Mouse (Mus musculus) heart, adult 2 months (tissue): ENCODE results near the gene Chl1. TPM values are rescaled to one million over a fixed set of nuclear protein-coding genes. Genes with fewer than 3 reads are reported as not detected.

Experiments used
- DNase-seq, 2 experiments: peaks; one replicate each; pipeline ENCODE4 v3.0.0; 2021
- H3K27ac ChIP-seq: fragments of 200-600 bp; 2 replicates; pipeline ENCODE4 v1.8.1; 2022
- H3K27me3 ChIP-seq: fragments of 200-500 bp; 2 replicates; pipeline ENCODE4 v1.6.1; 2012; ENCODE audit warnings: mild to moderate bottlenecking, low read length, inconsistent platforms, mixed read lengths; ENCODE audit not compliant: control insufficient read depth, insufficient read depth
- H3K36me3 ChIP-seq: fragments of 200-500 bp; 2 replicates; pipeline ENCODE4 v1.6.1; 2012; ENCODE audit warnings: low read length, inconsistent platforms; ENCODE audit not compliant: control insufficient read depth, insufficient read depth
- H3K4me1 ChIP-seq: fragments of 200-500 bp; 2 replicates; pipeline ENCODE4 v1.6.1; 2011; ENCODE audit warnings: low read length; ENCODE audit not compliant: control insufficient read depth, insufficient read depth
- H3K4me3 ChIP-seq: fragments of 200-600 bp; 2 replicates; pipeline ENCODE4 v1.8.1; 2022
- H3K79me2 ChIP-seq: fragments of 200-500 bp; replicated peaks from 2 replicates; pipeline ENCODE4 v1.6.1; 2012; ENCODE audit warnings: mild to moderate bottlenecking, inconsistent platforms, low read length, moderate library complexity, mixed read lengths; ENCODE audit not compliant: control insufficient read depth, insufficient read depth
- H3K9ac ChIP-seq: fragments of 200-500 bp; 2 replicates; pipeline ENCODE4 v1.6.1; 2012; ENCODE audit warnings: low read depth, mild to moderate bottlenecking, control low read depth, inconsistent platforms, low read length, mixed read lengths
- CTCF ChIP-seq: fragments of 200-600 bp; IDR thresholded peaks from 2 replicates; pipeline ENCODE4 v1.8.1; 2022; ENCODE audit warnings: antibody characterized with exemption, mild to moderate bottlenecking, moderate library complexity
- EP300 ChIP-seq: fragments of 200-500 bp; IDR thresholded peaks from 2 replicates; pipeline ENCODE4 v1.6.1; 2011; ENCODE audit warnings: low read depth, low read length, control low read depth; ENCODE audit not compliant: insufficient read depth
- POLR2A ChIP-seq: fragments of 200-500 bp; IDR thresholded peaks from 2 replicates; pipeline ENCODE4 v1.6.1; 2011; ENCODE audit warnings: mild to moderate bottlenecking, low read depth, low read length, control low read depth; ENCODE audit not compliant: insufficient read depth
- WGBS: fragments of 180-500 bp; shearing (Covaris S2); methylation state at CpG from one replicate; pipeline ENCODE4 v1.1.7; 2018; 5-methylcytosine and 5-hydroxymethylcytosine counted together
- intact Hi-C: fragments of 180-260 bp; cut with DNase I; formaldehyde crosslinking; loops from one replicate; pipeline ENCODE4 v1.15.1; 2025
- polyA plus RNA-seq: library from polyadenylated mRNA; depleted of rRNA; stranded (reverse); fragments of >200 nt; gene quantifications from 2 replicates; pipeline ENCODE4 v1.2.3, GENCODE M21; 2012
- total RNA-seq, 2 experiments: library from RNA; stranded (reverse); gene quantifications; 2 replicates each; pipeline ENCODE4 v1.2.3; 2021

Chl1 gene
- total and polyA plus RNA-seq, 3 experiments = 0.39 to 1.8 (median 0.84) TPM

- Histone ChIP-seq H3K27ac (no peak overlapping the region), H3K79me2 (no peaks in the 10 kb centered on the region), H3K4me3 (no peak overlapping the region), H3K27me3 (no peaks in the 10 kb centered on the region), H3K36me3 (no peaks in the 10 kb centered on the region), H3K9ac (no peak overlapping the region), H3K4me1 (no peaks in the 10 kb centered on the region)
- DNase-seq = no peak
- no peak for TF ChIP-seq EP300
- TF ChIP-seq POLR2A = no peak
- TF ChIP-seq CTCF = no peak
- intact Hi-C loops = no loop called here
- 78% methylated on average over 3 of the region's 3 CpGs for WGBS
Measured at GRCm38 (mm10) chr6:103613714-103614113, 103.3 kb downstream of the Chl1 start.

- no peak overlapping the region for H3K9ac ChIP-seq
- 49% methylated on average over 3 of the region's 3 CpGs for WGBS
- no peaks in the 10 kb centered on the region for H3K36me3 ChIP-seq
- no peak for DNase-seq
- no peak overlapping the region for H3K4me3 ChIP-seq
- intact Hi-C loops = no loop called here
- no peaks in the 10 kb centered on the region for H3K27me3 ChIP-seq
- no peak overlapping the region for H3K27ac ChIP-seq
- H3K4me1 ChIP-seq = no peaks in the 10 kb centered on the region
- TF ChIP-seq CTCF (no peak), POLR2A (no peak), EP300 (no peak)
- no peaks in the 10 kb centered on the region for H3K79me2 ChIP-seq
Measured at GRCm38 (mm10) chr6:103615924-103616602, 105.7 kb downstream of the Chl1 start.

- no peak overlapping the region for H3K27ac ChIP-seq
- no peaks in the 10 kb centered on the region for H3K27me3 ChIP-seq
- TF ChIP-seq CTCF (no peak), POLR2A (no peak), EP300 (no peak)
- H3K79me2 ChIP-seq = no peaks in the 10 kb centered on the region
- no peaks in the 10 kb centered on the region for H3K4me1 ChIP-seq
- no peaks in the 10 kb centered on the region for H3K36me3 ChIP-seq
- H3K9ac ChIP-seq = no peak overlapping the region
- intact Hi-C loops = no loop called here
- WGBS = 40% methylated on average over 4 of the region's 4 CpGs
- DNase-seq = no peak
- H3K4me3 ChIP-seq = no peak overlapping the region
Measured at GRCm38 (mm10) chr6:103620880-103621279, 110.5 kb downstream of the Chl1 start.

GRCm38 (mm10) chr6:103622117-103622713 lies 111.8 kb downstream of the Chl1 start:
- no peak overlapping the region for H3K27ac ChIP-seq
- TF ChIP-seq EP300 (no peak), CTCF (no peak), POLR2A (no peak)
- intact Hi-C loops = no loop called here
- H3K9ac ChIP-seq = no peak overlapping the region
- WGBS = 69% methylated on average over 3 of the region's 3 CpGs
- no peaks in the 10 kb centered on the region for H3K36me3 ChIP-seq
- no peaks in the 10 kb centered on the region for H3K27me3 ChIP-seq
- DNase-seq = no peak
- H3K79me2 ChIP-seq = no peaks in the 10 kb centered on the region
- H3K4me1 ChIP-seq = no peaks in the 10 kb centered on the region
- no peak overlapping the region for H3K4me3 ChIP-seq

- Histone ChIP-seq H3K4me3 (no peak overlapping the region), H3K27me3 (no peaks in the 10 kb centered on the region), H3K79me2 (no peaks in the 10 kb centered on the region), H3K36me3 (no peaks in the 10 kb centered on the region), H3K27ac (no peak overlapping the region), H3K9ac (no peak overlapping the region), H3K4me1 (no peaks in the 10 kb centered on the region)
- 27% methylated on average over 3 of the region's 3 CpGs for WGBS
- TF ChIP-seq CTCF (no peak), POLR2A (no peak), EP300 (no peak)
- intact Hi-C loops = no loop called here
- no peak for DNase-seq
Measured at GRCm38 (mm10) chr6:103632856-103633255, 122.5 kb downstream of the Chl1 start.

GRCm38 (mm10) chr6:103656778-103657177 lies 146.4 kb downstream of the Chl1 start:
- intact Hi-C loops = no loop called here
- H3K36me3 ChIP-seq = no peaks in the 10 kb centered on the region
- no peak overlapping the region for H3K27ac ChIP-seq
- no peak overlapping the region for H3K4me3 ChIP-seq
- no peaks in the 10 kb centered on the region for H3K4me1 ChIP-seq
- no peak for DNase-seq
- H3K79me2 ChIP-seq = no peaks in the 10 kb centered on the region
- 83% methylated on average over 1 of the region's 1 CpGs for WGBS
- H3K27me3 ChIP-seq = no peaks in the 10 kb centered on the region
- TF ChIP-seq POLR2A = no peak
- TF ChIP-seq EP300 = no peak
- TF ChIP-seq CTCF = no peak
- no peak overlapping the region for H3K9ac ChIP-seq
